Mouse (Mus musculus): ENCODE results near the gene Mymx. TPM values are rescaled to one million over a fixed set of nuclear protein-coding genes. Genes with fewer than 3 reads are reported as not detected.

The Mymx gene
- polyA plus RNA-seq, 1 experiment: 576 TPM

- Histone ChIP-seq H3K4me2 (ENCODE audit: low read depth) (no peak overlapping the region), H3K27me3 (ENCODE audit: control insufficient read depth, insufficient read depth, insufficient read length) (peaks cover 32% of the 10 kb centered on the region), H3ac (ENCODE audit: control insufficient read depth, insufficient read length) (no peak overlapping the region), H3K79me2 (ENCODE audit: control insufficient read depth, insufficient read depth) (no peaks in the 10 kb centered on the region), H3K36me3 (ENCODE audit: control insufficient read depth, insufficient read depth) (no peaks in the 10 kb centered on the region), H3K4me3 (no peak overlapping the region)
- TF ChIP-seq POLR2A (IDR thresholded peaks at IDR 0.05; ENCODE audit: insufficient read length, low read depth) (no peak), TCF12 (IDR thresholded peaks at IDR 0.05; ENCODE audit: insufficient read depth, poor library complexity, severe bottlenecking) (no peak), MAX (IDR thresholded peaks at IDR 0.05; ENCODE audit: low read depth) (no peak), MYOD1 (IDR thresholded peaks at IDR 0.05; ENCODE audit: control insufficient read depth in 1 of 3, insufficient read length in 2 of 3, low read depth in 2 of 3) (no peak), MYOG (IDR thresholded peaks at IDR 0.05; ENCODE audit: control insufficient read depth in 1 of 3, insufficient read depth in 1 of 3, insufficient read length in 2 of 3, low read depth in 2 of 3) (no peak), SRF (IDR thresholded peaks at IDR 0.05; ENCODE audit: control insufficient read depth, insufficient read length, low read depth) (no peak), POLR2AphosphoS2 (IDR thresholded peaks at IDR 0.05; ENCODE audit: insufficient read length, low read depth) (no peak), TCF3 (IDR thresholded peaks at IDR 0.05; ENCODE audit: insufficient read length, low read depth) (no peak), CEBPB (IDR thresholded peaks at IDR 0.05; ENCODE audit: insufficient read depth, poor library complexity, severe bottlenecking) (no peak), USF1 (IDR thresholded peaks at IDR 0.05; ENCODE audit: low read depth) (no peak), E2F4 (IDR thresholded peaks at IDR 0.05; ENCODE audit: insufficient read depth) (no peak), REST (IDR thresholded peaks at IDR 0.05; ENCODE audit: insufficient read depth, insufficient read length) (no peak)
Measured at GRCm38 (mm10) chr17:45551249-45551796, 50.6 kb downstream of the Mymx start.

Other genes starting within 250 kb of the Mymx start
- 26.8 TPM for gene Cdc5l, start 168.4 kb downstream of the Mymx start, polyA plus RNA-seq (2012; fragmentation: generic; extraction: Trizol)
- 0.07 TPM for gene Spats1, start 126.7 kb downstream of the Mymx start, polyA plus RNA-seq (2012; fragmentation: generic; extraction: Trizol)
- gene Aars2, start 95.3 kb downstream of the Mymx start, polyA plus RNA-seq (2012; fragmentation: generic; extraction: Trizol): 15.5 TPM
- gene Tcte1, start 78.7 kb downstream of the Mymx start, polyA plus RNA-seq (2012; fragmentation: generic; extraction: Trizol): not detected
- gene Tmem151b, start 52.4 kb downstream of the Mymx start, polyA plus RNA-seq (2012; fragmentation: generic; extraction: Trizol): 0.30 TPM
- 7.3 TPM for gene Nfkbie, start 46.4 kb downstream of the Mymx start, polyA plus RNA-seq (2012; fragmentation: generic; extraction: Trizol)
- gene Slc35b2, start 38.2 kb downstream of the Mymx start, polyA plus RNA-seq (2012; fragmentation: generic; extraction: Trizol): 80.1 TPM
- 1,606 TPM for gene Hsp90ab1, start 28.8 kb downstream of the Mymx start, polyA plus RNA-seq (2012; fragmentation: generic; extraction: Trizol)
- 913 TPM for gene Slc29a1, start 2.5 kb downstream of the Mymx start, polyA plus RNA-seq (2012; fragmentation: generic; extraction: Trizol)
- 0.38 TPM for gene Capn11, start 57.2 kb upstream of the Mymx start, polyA plus RNA-seq (2012; fragmentation: generic; extraction: Trizol)
- gene Mrpl14, start 84.2 kb upstream of the Mymx start, polyA plus RNA-seq (2012; fragmentation: generic; extraction: Trizol): 276 TPM
- gene Tmem63b, start 84.8 kb upstream of the Mymx start, polyA plus RNA-seq (2012; fragmentation: generic; extraction: Trizol): 58.4 TPM
- 0.17 TPM for gene 1600014C23Rik, start 131.7 kb upstream of the Mymx start, polyA plus RNA-seq (2012; fragmentation: generic; extraction: Trizol)